In genomic region chr2:91870754-91871153, GRCm38 (mm10) we compare ENCODE assay signal across 9 mouse cellular contexts. TPM values are rescaled to one million over a fixed set of nuclear protein-coding genes. Genes with fewer than 3 reads are reported as not detected.
DNase-seq lines count a peak whose midpoint lies in the region.
"Had no signal": no experiment of that assay in that cellular context is flagged by ENCODE, and none has a peak within 500 bp of the region (broad histone marks: within the 10 kb centered on the region; RNA-seq: fewer than 3 reads in every experiment).

No protein-coding gene starts in this region.

- peak; percentile 87 for DNase-seq in heart, adult 11 months
- DNase-seq in heart, postnatal 25 days (ENCODE audit: low spot score), result no peak
- DNase-seq in urinary bladder, postnatal 25 days (ENCODE audit: low spot score), result peak; percentile 2
- DNase-seq in urinary bladder, postnatal 10 days (ENCODE audit: low spot score), result no peak
- peak; percentile 43 to 81 for DNase-seq in layer of hippocampus, postnatal 14 days (ENCODE audit: low spot score in 2 of 2)
- DNase-seq in ovary, postnatal 36 days (ENCODE audit: low spot score), result peak; percentile 15
- no peak for DNase-seq in thymus, postnatal 25 days
- DNase-seq in thymus, postnatal 0 days (ENCODE audit: low spot score), result no peak

- intact Hi-C loops in heart, postnatal 25 days (cut with DNase I), result no loop called here

RNA-seq across cellular contexts. Expression of gene Chrm4, which starts 56.3 kb away (rescaled TPM):
- total RNA-seq in heart, postnatal 25 days (2021), result not detected
- total RNA-seq in layer of hippocampus, postnatal 14 days (2021), result 10 to 100 TPM; 15.1 to 21.2 TPM
- 0.09 and 0.12 TPM in 2 replicates for polyA plus RNA-seq in thymus, postnatal 0 days (2015; fragmentation: Nextera tagmentation; extraction: Ambion mirVana)
- polyA plus RNA-seq: intestine, embryonic 14.5 days had no signal

Comparison
In these comparisons a context has a peak if more than half of its experiments do, and no peak if none do; other contexts are left out.
1. DNase-seq: peak in heart, adult 11 months (single experiment), urinary bladder, postnatal 25 days (single experiment), layer of hippocampus, postnatal 14 days (2 of 2) and ovary, postnatal 36 days (single experiment); none in heart, postnatal 25 days (single experiment), urinary bladder, postnatal 10 days (single experiment), thymus, postnatal 25 days (single experiment) and thymus, postnatal 0 days (single experiment).
2. RNA of gene Chrm4, which starts 56.3 kb away (total RNA-seq): 15.1 to 21.2 TPM in layer of hippocampus, postnatal 14 days; not detected in heart, postnatal 25 days; every median in the first group is over 10 times any median in the second.